Mouse (Mus musculus) megakaryocyte progenitor cell, adult 5-6 weeks (primary cell): Measurements from ENCODE around the gene Slc5a5. TPM values are rescaled to one million over a fixed set of nuclear protein-coding genes. Genes with fewer than 3 reads are reported as not detected.
A peak's percentile ranks its signal among the peaks of the same experiment; 100 is the strongest.

ENCODE experiments used
- ATAC-seq: replicated peaks from 2 replicates; pipeline ENCODE4 v1.8.0; 2016; ENCODE audit warnings: mild to moderate bottlenecking, moderate TSS enrichment, inconsistent platforms; ENCODE audit not compliant: poor library complexity
- total RNA-seq, 2 experiments: library from RNA; stranded (forward) in 1 of 2; stranded (reverse) in 1 of 2; fragments of 157-497, 149-512 nt in 1 of 2; fragments of 200-1000 nt in 1 of 2; gene quantifications; 2 replicates each; pipeline versions ENCODE4 v1.2.3 to v1.2.4; 2015 to 2017

Gene Slc5a5
- total RNA-seq (2015) (0.07 TPM in 1 of 2 replicates, not detected in the other), total RNA-seq (2017) (not detected in 2 replicates)

- no peak for ATAC-seq
Observed at GRCm38 (mm10) chr8:70892022-70892895, at the start of gene Slc5a5. Gene Slc5a5 (minus strand): TSS chr8:70892757.

- peak; percentile 55 for ATAC-seq
Observed at GRCm38 (mm10) chr8:70941478-70941877, 48.9 kb upstream of the Slc5a5 start.

- ATAC-seq = no peak
Observed at GRCm38 (mm10) chr8:70937200-70937599, 44.6 kb upstream of the Slc5a5 start.

GRCm38 (mm10) chr8:70934786-70935185 lies 42.2 kb upstream of the Slc5a5 start:
- ATAC-seq = no peak

GRCm38 (mm10) chr8:70933036-70933435 lies 40.5 kb upstream of the Slc5a5 start:
- no peak for ATAC-seq

GRCm38 (mm10) chr8:70931731-70932130 lies 39.2 kb upstream of the Slc5a5 start:
- no peak for ATAC-seq

- no peak for ATAC-seq
Observed at GRCm38 (mm10) chr8:70928778-70929322, 36.3 kb upstream of the Slc5a5 start.

- no peak for ATAC-seq
Observed at GRCm38 (mm10) chr8:70928096-70928495, 35.5 kb upstream of the Slc5a5 start.

- no peak for ATAC-seq
Observed at GRCm38 (mm10) chr8:70926396-70926795, 33.8 kb upstream of the Slc5a5 start.

GRCm38 (mm10) chr8:70925754-70926153 lies 33.2 kb upstream of the Slc5a5 start:
- no peak for ATAC-seq

GRCm38 (mm10) chr8:70924151-70924550 lies 31.6 kb upstream of the Slc5a5 start:
- ATAC-seq = no peak

- no peak for ATAC-seq
Observed at GRCm38 (mm10) chr8:70920049-70920922, 27.7 kb upstream of the Slc5a5 start.

GRCm38 (mm10) chr8:70914704-70915103 lies 22.1 kb upstream of the Slc5a5 start:
- ATAC-seq = no peak

- no peak for ATAC-seq
Observed at GRCm38 (mm10) chr8:70913523-70913922, 21.0 kb upstream of the Slc5a5 start.

GRCm38 (mm10) chr8:70912955-70913354 lies 20.4 kb upstream of the Slc5a5 start:
- ATAC-seq = no peak

GRCm38 (mm10) chr8:70911596-70911995 lies 19.0 kb upstream of the Slc5a5 start:
- peak; percentile 56; the same call in 1 of the 2 replicates for ATAC-seq

GRCm38 (mm10) chr8:70907518-70907917 lies 15.0 kb upstream of the Slc5a5 start:
- no peak; the same call in 1 of the 2 replicates for ATAC-seq

GRCm38 (mm10) chr8:70905831-70906736 lies 13.5 kb upstream of the Slc5a5 start, which contains the start of gene Map1s:
Gene Map1s (plus strand): TSS chr8:70905932.
- peak; percentile 75 for ATAC-seq

GRCm38 (mm10) chr8:70905463-70905830 lies 12.9 kb upstream of the Slc5a5 start:
- ATAC-seq = no peak

- ATAC-seq = peak; percentile 65
Observed at GRCm38 (mm10) chr8:70904532-70904931, 12.0 kb upstream of the Slc5a5 start.
